Mouse (Mus musculus): Measurements from ENCODE around the gene Ugt2b37.
"Not testable (repeated sequence)": the region's sequence is repeated elsewhere in the genome, so short reads cannot be mapped to it uniquely, and the experiment has no call there.

Gene Ugt2b37

GRCm38 (mm10) chr5:87254676-87255075 lies at the start of gene Ugt2b37:
TSS of gene Ugt2b37 (minus strand) at chr5:87254804.
- not testable (repeated sequence) for DNase-seq (ENCODE audit: low read depth, low spot score)

GRCm38 (mm10) chr5:87286180-87286579 lies 31.6 kb upstream of the Ugt2b37 start:
- DNase-seq (ENCODE audit: low read depth, low spot score) = not testable (repeated sequence)

DNA sequence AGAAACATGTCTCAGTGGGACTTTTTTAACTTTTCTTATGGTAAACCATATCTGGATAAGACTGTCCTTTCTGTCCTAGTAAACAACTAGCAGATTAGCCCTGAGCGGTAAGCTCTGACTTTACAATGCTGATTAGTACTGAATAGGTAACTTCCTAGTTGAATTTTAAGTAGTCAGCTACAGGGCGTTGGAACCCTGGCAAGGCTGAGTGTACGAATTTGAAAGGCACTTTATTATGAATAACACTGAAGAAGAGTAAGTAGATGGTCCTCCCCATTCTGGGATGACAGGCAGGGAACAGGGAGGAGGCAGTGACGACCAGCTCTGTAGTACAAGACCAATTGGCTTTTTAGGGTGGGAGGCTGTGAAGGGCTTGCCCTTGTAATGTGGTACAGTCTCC lies 21.4 kb upstream of the Ugt2b37 start:
- not testable (repeated sequence) for DNase-seq (ENCODE audit: low read depth, low spot score)

- DNase-seq (ENCODE audit: low read depth, low spot score) = no peak
These were observed 21.0 kb upstream of the Ugt2b37 start for GRCm38 (mm10) chr5:87275581-87275980.

DNA sequence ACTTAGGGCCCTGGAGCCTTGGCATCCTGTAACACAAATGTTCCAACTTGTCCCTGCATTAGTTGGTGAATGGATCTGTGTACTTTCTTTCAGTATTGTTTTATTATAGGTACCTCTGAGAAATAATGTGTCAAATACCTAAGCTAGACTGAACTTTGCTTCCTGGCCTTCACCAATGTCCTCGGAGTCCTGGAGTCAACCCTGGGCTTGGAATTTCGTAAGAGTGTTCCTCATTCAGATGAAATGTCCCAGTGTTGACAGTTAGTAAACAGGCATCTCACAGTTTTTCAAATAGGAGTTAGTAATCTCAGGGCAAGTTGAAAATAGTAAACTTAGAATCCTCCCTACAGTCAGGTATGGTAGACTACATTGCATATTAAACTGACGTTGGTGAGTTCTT lies 1.2 kb upstream of the Ugt2b37 start:
- DNase-seq (ENCODE audit: low read depth, low spot score) = no peak

DNA sequence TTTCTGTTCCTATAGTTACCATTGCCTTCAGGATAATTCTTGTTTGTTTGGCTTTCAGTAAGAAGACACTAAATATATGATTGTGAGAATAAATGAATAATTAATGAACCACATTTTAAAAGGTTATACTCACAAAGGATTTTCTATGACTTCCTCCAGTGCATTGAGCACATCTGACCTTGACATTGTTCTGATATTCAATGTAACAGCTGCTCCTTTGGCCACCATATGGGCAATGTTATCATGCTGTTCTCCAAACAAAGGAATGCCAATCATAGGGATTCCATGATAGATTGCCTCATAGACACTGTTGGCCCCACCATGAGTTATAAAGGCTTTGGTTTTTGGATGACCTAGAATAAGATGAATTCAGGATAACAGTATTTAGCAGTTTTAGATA lies 12.5 kb downstream of the Ugt2b37 start:
- DNase-seq (ENCODE audit: low read depth, low spot score) = not testable (repeated sequence)

GRCm38 (mm10) chr5:87196430-87196829 lies 58.2 kb downstream of the Ugt2b37 start:
- not testable (repeated sequence) for DNase-seq (ENCODE audit: low read depth, low spot score)
